Comparison of ENCODE assay signal across 24 mouse cellular contexts in genomic region chr2:103314002-103314401, GRCm38 (mm10). TPM values are rescaled to one million over a fixed set of nuclear protein-coding genes. Genes with fewer than 3 reads are reported as not detected.
DNase-seq lines count a peak whose midpoint lies in the region; ATAC-seq lines count a peak whose summit lies in the region.
"Had no signal": no experiment of that assay in that cellular context is flagged by ENCODE, and none has a peak within 500 bp of the region (broad histone marks: within the 10 kb centered on the region; RNA-seq: fewer than 3 reads in every experiment).

No protein-coding gene starts in this region.

- no peak overlapping the region for H3K27ac ChIP-seq in intestine, embryonic 14.5 days (ENCODE audit: low read depth)
- H3K27ac ChIP-seq in intestine, embryonic 16.5 days (ENCODE audit: low read length) = 0 out of 2 replicates have a peak overlapping the region, but pooled peaks have one; percentile 19
- no peak overlapping the region for H3K27ac ChIP-seq in hindbrain, embryonic 14.5 days
- H3K27ac ChIP-seq: embryonic facial prominence, embryonic 13.5 days; embryonic facial prominence, embryonic 15.5 days; forebrain, embryonic 10.5 days; forebrain, embryonic 12.5 days; forebrain, embryonic 15.5 days had no signal

- peak; percentile 32; the same call in 1 of the 2 replicates for ATAC-seq in intestine, embryonic 14.5 days (replicated peaks; ENCODE audit: low FRiP score, low TSS enrichment, low read depth)
- peak; percentile 57 for ATAC-seq in intestine, embryonic 16.5 days
- no peak for ATAC-seq in hindbrain, embryonic 14.5 days (ENCODE audit: low FRiP score)
- ATAC-seq: forebrain, embryonic 15.5 days had no signal

- H3K4me3 ChIP-seq in intestine, embryonic 14.5 days (ENCODE audit: low read depth, low read length) = no peak overlapping the region
- H3K4me3 ChIP-seq in intestine, embryonic 16.5 days (ENCODE audit: low read length) = no peak overlapping the region
- no peak overlapping the region for H3K4me3 ChIP-seq in hindbrain, embryonic 14.5 days (replicated peaks; ENCODE audit: low read length)
- H3K4me3 ChIP-seq: embryonic facial prominence, embryonic 13.5 days; embryonic facial prominence, embryonic 15.5 days; erythroblast, embryonic 14.5 days; forebrain, embryonic 10.5 days; forebrain, embryonic 12.5 days; forebrain, embryonic 15.5 days had no signal

- H3K4me1 ChIP-seq in intestine, embryonic 14.5 days (replicated peaks; ENCODE audit: control insufficient read depth, insufficient read depth, low read length) = no peaks in the 10 kb centered on the region
- H3K4me1 ChIP-seq in intestine, embryonic 16.5 days (ENCODE audit: control insufficient read depth, insufficient read depth, low read length) = peaks cover 5% of the 10 kb centered on the region; the same call in 1 of the 2 replicates
- H3K4me1 ChIP-seq in hindbrain, embryonic 14.5 days (replicated peaks; ENCODE audit: control insufficient read depth, insufficient read depth, low read length) = no peaks in the 10 kb centered on the region
- H3K4me1 ChIP-seq: embryonic facial prominence, embryonic 13.5 days; embryonic facial prominence, embryonic 15.5 days; forebrain, embryonic 10.5 days; forebrain, embryonic 12.5 days; forebrain, embryonic 15.5 days had no signal

- H3K36me3 ChIP-seq in intestine, embryonic 14.5 days (ENCODE audit: control insufficient read depth, insufficient read depth, low read length) = no peaks in the 10 kb centered on the region
- H3K36me3 ChIP-seq in intestine, embryonic 16.5 days (ENCODE audit: control insufficient read depth, insufficient read depth, low read length) = no peaks in the 10 kb centered on the region
- no peaks in the 10 kb centered on the region for H3K36me3 ChIP-seq in hindbrain, embryonic 14.5 days (replicated peaks; ENCODE audit: control insufficient read depth, insufficient read depth)
- H3K36me3 ChIP-seq: embryonic facial prominence, embryonic 13.5 days; embryonic facial prominence, embryonic 15.5 days; forebrain, embryonic 10.5 days; forebrain, embryonic 12.5 days; forebrain, embryonic 15.5 days had no signal

- WGBS in intestine, embryonic 14.5 days = 34% methylated on average over 4 of the region's 4 CpGs
- 37% methylated on average over 4 of the region's 4 CpGs for WGBS in intestine, embryonic 16.5 days
- WGBS in hindbrain, embryonic 14.5 days = 81% methylated on average over 4 of the region's 4 CpGs

- H3K9ac ChIP-seq in intestine, embryonic 14.5 days (ENCODE audit: low read length) = no peak overlapping the region
- H3K9ac ChIP-seq in intestine, embryonic 16.5 days (ENCODE audit: low read depth, low read length) = no peak overlapping the region
- no peak overlapping the region for H3K9ac ChIP-seq in hindbrain, embryonic 14.5 days
- H3K9ac ChIP-seq: embryonic facial prominence, embryonic 13.5 days; embryonic facial prominence, embryonic 15.5 days; forebrain, embryonic 12.5 days; forebrain, embryonic 15.5 days had no signal

- no peak overlapping the region for H3K4me2 ChIP-seq in intestine, embryonic 14.5 days (ENCODE audit: low read length)
- H3K4me2 ChIP-seq in intestine, embryonic 16.5 days (ENCODE audit: low read depth, low read length) = no peak overlapping the region
- no peak overlapping the region for H3K4me2 ChIP-seq in hindbrain, embryonic 14.5 days (replicated peaks)
- H3K4me2 ChIP-seq: embryonic facial prominence, embryonic 13.5 days; embryonic facial prominence, embryonic 15.5 days; forebrain, embryonic 12.5 days; forebrain, embryonic 15.5 days had no signal

- no peaks in the 10 kb centered on the region for H3K27me3 ChIP-seq in intestine, embryonic 14.5 days (replicated peaks; ENCODE audit: control insufficient read depth, insufficient read depth, low read length)
- no peaks in the 10 kb centered on the region for H3K27me3 ChIP-seq in intestine, embryonic 16.5 days (replicated peaks; ENCODE audit: control insufficient read depth, insufficient read depth, low read length)
- H3K27me3 ChIP-seq in hindbrain, embryonic 14.5 days (ENCODE audit: control insufficient read depth, insufficient read depth, low read length) = no peaks in the 10 kb centered on the region
- H3K27me3 ChIP-seq: embryonic facial prominence, embryonic 15.5 days; forebrain, embryonic 12.5 days; forebrain, embryonic 15.5 days had no signal

- no peaks in the 10 kb centered on the region for H3K9me3 ChIP-seq in intestine, embryonic 14.5 days (ENCODE audit: control insufficient read depth, low read length)
- H3K9me3 ChIP-seq in intestine, embryonic 16.5 days (ENCODE audit: control insufficient read depth, low read length) = no peaks in the 10 kb centered on the region
- H3K9me3 ChIP-seq in hindbrain, embryonic 14.5 days (ENCODE audit: control insufficient read depth, low read length) = no peaks in the 10 kb centered on the region
- H3K9me3 ChIP-seq: embryonic facial prominence, embryonic 13.5 days; embryonic facial prominence, embryonic 15.5 days; forebrain, embryonic 10.5 days; forebrain, embryonic 12.5 days; forebrain, embryonic 15.5 days had no signal

- peak; percentile 3 for DNase-seq in forelimb bud, embryonic 11.5 days (ENCODE audit: low read depth, low spot score)
- no peak for DNase-seq in intestine, embryonic 14.5 days (ENCODE audit: low spot score)
- DNase-seq in mesoderm, embryonic 11.5 days (ENCODE audit: low read depth, low spot score) = peak; percentile 11
- DNase-seq in urinary bladder, postnatal 10 days (ENCODE audit: low spot score) = no peak
- DNase-seq in hindbrain, embryonic 14.5 days (ENCODE audit: low spot score) = no peak
- DNase-seq in frontal cortex, adult 2 months (ENCODE audit: extremely low spot score in 1 of 2, low spot score in 1 of 2) = no peak
- DNase-seq: adrenal gland, adult 2 months; adrenal gland, postnatal 10 days; adrenal gland, postnatal 25 days; cerebellum, adult 11 months; cerebellum, adult 18-20 months; cerebellum, adult 8-10 months; cerebellum, adult 9-11 months; cerebellum, postnatal 14 days; cerebellum, postnatal 36 days; embryo, embryonic 11 days had no signal

RNA-seq across cellular contexts. Expression of gene Ehf, which starts 10.9 kb away (rescaled TPM):
- polyA plus RNA-seq in intestine, embryonic 14.5 days (2014; fragmentation: Nextera tagmentation; extraction: Ambion mirVana) = 11.2 TPM in 2 replicates
- 28.9 and 29.8 TPM in 2 replicates for polyA plus RNA-seq in intestine, embryonic 16.5 days (2015; fragmentation: Nextera tagmentation; extraction: Ambion mirVana)
- polyA plus RNA-seq in hindbrain, embryonic 14.5 days (2014; fragmentation: Nextera tagmentation; extraction: Ambion mirVana) = 0.20 TPM in 1 of 2 replicates, not detected in the other
- 0.13 and 0.14 TPM in 2 replicates for polyA plus RNA-seq in frontal cortex, adult 2 months (2012; rRNA removed)
- polyA plus RNA-seq: C2C12; forebrain, embryonic 10.5 days had no signal

Comparison
In these comparisons a context has a peak if more than half of its experiments do, and no peak if none do; other contexts are left out.
1. DNase-seq: peak in forelimb bud, embryonic 11.5 days (single experiment) and mesoderm, embryonic 11.5 days (single experiment); none in intestine, embryonic 14.5 days (single experiment), urinary bladder, postnatal 10 days (single experiment), hindbrain, embryonic 14.5 days (single experiment) and frontal cortex, adult 2 months (0 of 2).
2. RNA of gene Ehf, which starts 10.9 kb away (polyA plus RNA-seq): 28.9 to 29.8 TPM in intestine, embryonic 16.5 days and 11.2 TPM in intestine, embryonic 14.5 days; 0.20 TPM in hindbrain, embryonic 14.5 days and 0.13 to 0.14 TPM in frontal cortex, adult 2 months; every median in the first group is over 10 times any median in the second.